Mouse (Mus musculus) intestine, embryonic 16.5 days (tissue): ENCODE results near the gene Orc3. TPM values are rescaled to one million over a fixed set of nuclear protein-coding genes. Genes with fewer than 3 reads are reported as not detected.
"Not testable (repeated sequence)": the region's sequence is repeated elsewhere in the genome, so short reads cannot be mapped to it uniquely, and the experiment has no call there.

Experiments
- ATAC-seq: fragments of 200-750 bp; cut with Nextera tagmentation; 2 replicates; pipeline ENCODE4 v1.8.0; 2017; ENCODE audit warnings: moderate TSS enrichment, moderate library complexity
- H3K27ac ChIP-seq: fragments of 300-500 bp; sonication (generic); 2 replicates; pipeline ENCODE4 v1.5.1; 2014; ENCODE audit warnings: mild to moderate bottlenecking, low read length
- H3K27me3 ChIP-seq: fragments of 300-500 bp; sonication (generic); replicated peaks from 2 replicates; pipeline ENCODE4 v1.6.1; 2014; ENCODE audit warnings: low read length, control low read depth, mixed read lengths; ENCODE audit not compliant: control insufficient read depth, insufficient read depth
- H3K36me3 ChIP-seq: fragments of 300-500 bp; sonication (generic); 2 replicates; pipeline ENCODE4 v1.6.1; 2014; ENCODE audit warnings: low read length, control low read depth; ENCODE audit not compliant: control insufficient read depth, insufficient read depth
- H3K4me1 ChIP-seq: fragments of 300-500 bp; sonication (generic); 2 replicates; pipeline ENCODE4 v1.6.1; 2014; ENCODE audit warnings: low read length, control low read depth, mixed read lengths; ENCODE audit not compliant: control insufficient read depth, insufficient read depth
- H3K4me2 ChIP-seq: fragments of 300-500 bp; sonication (generic); 2 replicates; pipeline ENCODE4 v1.6.1; 2014; ENCODE audit warnings: low read depth, low read length, control low read depth
- H3K4me3 ChIP-seq: fragments of 300-500 bp; sonication (generic); 2 replicates; pipeline ENCODE4 v1.5.1; 2014; ENCODE audit warnings: mild to moderate bottlenecking, low read length
- H3K9ac ChIP-seq: fragments of 300-500 bp; sonication (generic); 2 replicates; pipeline ENCODE4 v1.6.1; 2014; ENCODE audit warnings: low read depth, low read length
- H3K9me3 ChIP-seq: fragments of 300-500 bp; sonication (generic); 2 replicates; pipeline ENCODE4 v1.6.1; 2016; ENCODE audit warnings: low read length, control low read depth; ENCODE audit not compliant: control insufficient read depth
- WGBS: fragments of 180-500 bp; shearing (Covaris S2); extraction: QIAGEN DNeasy Blood & Tissue Kit; methylation state at CpG from one replicate; pipeline ENCODE4 v1.1.7; 2014; 5-methylcytosine and 5-hydroxymethylcytosine counted together
- polyA plus RNA-seq: library from polyadenylated mRNA; unstranded; fragments of >200 nt; fragmentation: Nextera tagmentation; extraction: Ambion mirVana; gene quantifications from 2 replicates; pipeline ENCODE4 v1.2.1, GENCODE M21; 2015

Gene Orc3
- polyA plus RNA-seq, 1 experiment from 2014 or later: 69.2 TPM

GRCm38 (mm10) chr4:34603123-34603522 is 11.6 kb downstream of the Orc3 start:
- no peak for ATAC-seq
- H3K27me3 ChIP-seq: no peaks in the 10 kb centered on the region
- peaks cover 5% of the 10 kb centered on the region; the same call in 1 of the 2 replicates for H3K36me3 ChIP-seq
- H3K27ac ChIP-seq: no peak overlapping the region
- H3K4me2 ChIP-seq: no peak overlapping the region
- no peaks in the 10 kb centered on the region for H3K4me1 ChIP-seq
- H3K9me3 ChIP-seq: no peaks in the 10 kb centered on the region
- H3K9ac ChIP-seq: no peak overlapping the region
- WGBS: 93% methylated on average over 6 of the region's 6 CpGs
- H3K4me3 ChIP-seq: no peak overlapping the region

DNA sequence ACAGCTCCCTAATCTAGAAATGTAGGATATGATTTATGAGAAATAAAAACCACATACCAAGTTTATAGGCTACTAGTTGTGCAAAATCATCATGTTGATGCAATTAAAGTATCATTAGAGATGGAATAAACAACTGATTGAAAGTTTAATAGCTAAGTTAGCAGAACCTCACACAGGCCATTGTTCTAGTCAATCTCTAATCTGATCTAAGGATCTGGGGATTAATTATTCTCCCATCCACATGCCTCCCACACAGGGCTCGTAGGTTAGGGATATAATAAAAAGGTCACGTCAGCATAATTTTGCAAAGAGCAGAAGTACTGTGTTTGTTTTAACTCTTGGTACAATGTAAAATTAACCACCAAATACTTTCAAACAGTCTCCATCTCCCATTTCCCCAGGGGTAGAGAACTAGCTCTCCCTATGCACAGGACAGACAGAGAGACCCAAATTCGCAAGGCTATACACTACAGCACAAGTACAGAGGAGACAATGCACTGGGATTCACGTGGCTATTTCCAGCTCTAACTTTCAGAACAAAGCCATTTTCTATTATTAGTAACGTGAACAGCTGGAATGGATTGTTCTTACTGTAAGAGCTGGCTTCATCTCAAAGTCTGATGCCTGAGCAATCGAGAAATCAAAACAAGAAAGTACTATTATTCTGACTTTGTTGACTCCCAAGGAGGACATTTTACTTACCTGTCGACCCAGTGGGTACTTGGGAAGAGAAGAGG is 29.7 kb downstream of the Orc3 start:
- no peak overlapping the region for H3K4me2 ChIP-seq
- H3K9me3 ChIP-seq: no peaks in the 10 kb centered on the region
- no peaks in the 10 kb centered on the region for H3K4me1 ChIP-seq
- 73% methylated on average over 7 of the region's 7 CpGs for WGBS
- H3K27ac ChIP-seq: no peak overlapping the region
- H3K4me3 ChIP-seq: no peak overlapping the region
- H3K36me3 ChIP-seq: no peaks in the 10 kb centered on the region
- H3K27me3 ChIP-seq: no peaks in the 10 kb centered on the region
- no peak overlapping the region for H3K9ac ChIP-seq
- ATAC-seq: no peak

DNA sequence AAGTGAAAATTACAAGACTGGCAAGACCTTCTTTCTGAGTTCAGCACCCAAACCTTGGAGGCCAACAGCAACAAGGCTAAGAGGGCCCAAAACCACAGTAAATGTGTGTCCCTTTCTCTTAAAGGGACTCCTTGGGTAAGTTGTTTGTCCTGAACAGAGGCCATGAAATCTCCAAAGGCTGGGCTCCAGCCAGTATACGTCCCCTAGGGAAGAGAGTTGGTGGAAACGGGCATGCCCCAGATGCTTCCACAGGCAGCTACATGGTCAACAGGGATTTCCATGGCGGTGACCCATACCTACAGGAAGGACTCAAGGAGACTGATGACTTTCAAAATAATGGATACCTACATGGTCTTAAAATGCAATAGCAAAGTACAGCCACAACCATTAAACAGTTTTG is 31.3 kb downstream of the Orc3 start:
- Histone ChIP-seq H3K36me3 (0 out of 2 replicates have a peak, but pooled peaks cover 2% of the 10 kb centered on the region), H3K27me3 (no peaks in the 10 kb centered on the region), H3K9me3 (no peaks in the 10 kb centered on the region), H3K4me2 (no peak overlapping the region), H3K4me3 (no peak overlapping the region), H3K4me1 (no peaks in the 10 kb centered on the region), H3K9ac (no peak overlapping the region), H3K27ac (no peak overlapping the region)
- no peak for ATAC-seq
- WGBS: 97% methylated on average over 3 of the region's 3 CpGs

DNA sequence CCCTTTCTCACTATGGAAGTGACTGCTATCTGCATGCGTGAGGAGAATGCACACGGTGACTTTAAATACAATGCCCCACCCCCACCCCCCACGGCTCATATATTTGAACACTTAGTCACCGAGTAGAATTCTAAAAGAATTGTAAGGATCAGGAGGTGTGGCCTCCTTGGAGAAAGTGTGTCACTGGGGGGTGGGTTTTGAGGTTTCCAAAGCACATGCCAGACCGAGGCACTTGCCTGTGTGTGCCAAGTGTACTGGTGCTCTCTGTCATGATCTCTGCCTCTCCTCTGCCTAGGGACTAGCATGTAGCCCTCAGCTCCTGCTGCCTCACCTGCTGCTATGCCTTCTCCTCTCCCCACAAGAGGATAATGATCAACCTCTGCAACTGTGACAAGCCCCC is 32.3 kb downstream of the Orc3 start:
- 75% methylated on average over 5 of the region's 5 CpGs for WGBS
- H3K4me1 ChIP-seq: no peaks in the 10 kb centered on the region
- no peak for ATAC-seq
- no peaks in the 10 kb centered on the region for H3K27me3 ChIP-seq
- no peaks in the 10 kb centered on the region for H3K9me3 ChIP-seq
- H3K9ac ChIP-seq: no peak overlapping the region
- no peak overlapping the region for H3K4me3 ChIP-seq
- no peak overlapping the region for H3K27ac ChIP-seq
- no peak overlapping the region for H3K4me2 ChIP-seq
- 0 out of 2 replicates have a peak, but pooled peaks cover 2% of the 10 kb centered on the region for H3K36me3 ChIP-seq

DNA sequence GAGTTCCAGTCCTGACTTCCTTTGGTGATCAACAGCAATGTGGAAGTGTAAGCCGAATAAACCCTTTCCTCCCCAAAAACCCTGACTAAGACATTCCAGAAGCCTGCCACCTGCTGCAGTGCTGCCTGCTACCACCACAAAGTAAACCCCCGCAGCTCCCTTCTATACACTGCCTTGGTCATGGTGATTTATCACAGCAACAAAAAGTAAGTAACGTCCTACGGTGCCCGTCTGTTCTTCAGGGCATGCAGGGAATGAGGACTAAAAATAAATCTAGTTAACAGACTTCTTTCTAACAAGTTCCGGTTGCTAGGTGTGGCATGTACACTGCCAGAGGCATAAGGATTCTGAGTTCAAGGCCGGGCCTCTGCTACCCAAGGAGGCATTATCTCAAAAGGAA is 32.8 kb downstream of the Orc3 start:
- no peak overlapping the region for H3K27ac ChIP-seq
- H3K4me2 ChIP-seq: no peak overlapping the region
- ATAC-seq: no peak
- 64% methylated on average over 7 of the region's 7 CpGs for WGBS
- no peaks in the 10 kb centered on the region for H3K9me3 ChIP-seq
- no peaks in the 10 kb centered on the region for H3K4me1 ChIP-seq
- 0 out of 2 replicates have a peak, but pooled peaks cover 2% of the 10 kb centered on the region for H3K36me3 ChIP-seq
- no peak overlapping the region for H3K4me3 ChIP-seq
- H3K27me3 ChIP-seq: no peaks in the 10 kb centered on the region
- no peak overlapping the region for H3K9ac ChIP-seq

GRCm38 (mm10) chr4:34581489-34581888 is 33.3 kb downstream of the Orc3 start:
- not testable (repeated sequence) for H3K4me1 ChIP-seq, H3K9me3 ChIP-seq, H3K27ac ChIP-seq, H3K9ac ChIP-seq, H3K4me3 ChIP-seq, ATAC-seq, H3K36me3 ChIP-seq, H3K27me3 ChIP-seq, H3K4me2 ChIP-seq
- 81% methylated on average over 1 of the region's 1 CpGs for WGBS

DNA sequence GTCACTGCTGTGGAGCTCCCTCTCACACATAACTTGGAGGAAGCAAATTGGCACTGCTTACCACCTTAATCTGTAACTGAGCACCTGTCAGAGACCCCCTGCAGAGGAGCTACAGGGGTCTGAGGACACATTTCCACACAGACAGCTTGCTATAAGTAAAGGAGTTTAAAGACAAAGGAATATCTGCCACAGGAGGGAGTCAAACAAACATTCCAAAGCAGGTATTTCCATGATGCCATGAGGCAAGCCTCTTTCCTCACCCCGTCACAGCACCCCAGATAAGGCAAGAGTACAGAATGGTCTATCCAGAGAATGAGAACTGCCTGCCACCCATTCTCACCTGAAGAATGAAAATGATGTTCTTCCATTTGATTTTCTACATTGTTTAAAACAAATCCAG is 35.5 kb downstream of the Orc3 start:
- ATAC-seq: no peak
- Histone ChIP-seq H3K9ac (no peak overlapping the region), H3K27me3 (no peaks in the 10 kb centered on the region), H3K4me2 (no peak overlapping the region), H3K27ac (no peak overlapping the region), H3K36me3 (peaks cover 12% of the 10 kb centered on the region), H3K4me1 (no peaks in the 10 kb centered on the region), H3K4me3 (no peak overlapping the region), H3K9me3 (no peaks in the 10 kb centered on the region)
- 75% methylated on average over 1 of the region's 1 CpGs for WGBS

GRCm38 (mm10) chr4:34577028-34577427 is 37.7 kb downstream of the Orc3 start:
- H3K9ac ChIP-seq: no peak overlapping the region
- ATAC-seq: no peak
- no peak overlapping the region for H3K4me2 ChIP-seq
- H3K4me1 ChIP-seq: no peaks in the 10 kb centered on the region
- peaks cover 12% of the 10 kb centered on the region for H3K36me3 ChIP-seq
- H3K27ac ChIP-seq: no peak overlapping the region
- no peaks in the 10 kb centered on the region for H3K9me3 ChIP-seq
- WGBS: 94% methylated on average over 2 of the region's 2 CpGs
- no peak overlapping the region for H3K4me3 ChIP-seq
- no peaks in the 10 kb centered on the region for H3K27me3 ChIP-seq

- H3K9ac ChIP-seq: no peak overlapping the region
- H3K4me2 ChIP-seq: no peak overlapping the region
- H3K4me3 ChIP-seq: no peak overlapping the region
- H3K27ac ChIP-seq: no peak overlapping the region
- H3K36me3 ChIP-seq: peaks cover 10% of the 10 kb centered on the region
- H3K9me3 ChIP-seq: no peaks in the 10 kb centered on the region
- no peaks in the 10 kb centered on the region for H3K27me3 ChIP-seq
- WGBS: 72% methylated on average over 2 of the region's 2 CpGs
- no peaks in the 10 kb centered on the region for H3K4me1 ChIP-seq
- no peak for ATAC-seq
Measured at GRCm38 (mm10) chr4:34572876-34573275, 41.9 kb downstream of the Orc3 start.

DNA sequence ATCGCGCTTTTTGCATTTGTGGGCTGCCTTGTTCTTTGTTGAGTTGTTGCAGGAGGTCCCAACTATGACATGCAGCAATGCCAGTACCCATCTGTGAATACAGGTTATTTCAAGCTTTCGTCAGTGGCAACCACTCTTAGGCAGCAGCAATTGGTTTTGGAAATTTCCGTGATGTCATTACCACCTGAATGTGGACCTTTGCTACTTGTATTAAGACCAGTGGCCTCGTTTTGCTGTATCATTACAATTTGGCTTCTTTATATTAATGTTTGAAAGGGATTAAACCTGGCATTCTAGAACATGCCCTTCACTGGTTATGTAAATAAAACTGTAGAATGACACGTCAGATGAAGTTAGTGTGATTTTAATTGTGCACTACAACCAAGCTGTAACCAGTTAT is 48.5 kb downstream of the Orc3 start:
- no peak for ATAC-seq
- Histone ChIP-seq H3K9ac (no peak overlapping the region), H3K4me3 (no peak overlapping the region), H3K4me1 (no peaks in the 10 kb centered on the region), H3K4me2 (no peak overlapping the region), H3K36me3 (0 out of 2 replicates have a peak, but pooled peaks cover 3% of the 10 kb centered on the region), H3K27ac (no peak overlapping the region), H3K27me3 (no peaks in the 10 kb centered on the region), H3K9me3 (no peaks in the 10 kb centered on the region)
- WGBS: 88% methylated on average over 6 of the region's 6 CpGs
